In genomic region chr4:139310899-139311701, GRCm38 (mm10) we compare ENCODE assay signal across 8 mouse cellular contexts. TPM values are rescaled to one million over a fixed set of nuclear protein-coding genes. Genes with fewer than 3 reads are reported as not detected.
A peak's percentile ranks its signal among the peaks of the same experiment; 100 is the strongest.
DNase-seq lines count a peak whose midpoint lies in the region; ATAC-seq lines count a peak whose summit lies in the region.

No protein-coding gene starts in this region.

- peak overlapping the region; percentile 72 for H3K4me3 ChIP-seq in heart, embryonic 15.5 days
- peak overlapping the region; percentile 81 for H3K4me3 ChIP-seq in forebrain, embryonic 13.5 days
- peak overlapping the region; percentile 82 for H3K4me3 ChIP-seq in neural tube, embryonic 13.5 days

- peak overlapping the region; percentile 83 for H3K9ac ChIP-seq in heart, embryonic 15.5 days
- peak overlapping the region; percentile 90 for H3K9ac ChIP-seq in forebrain, embryonic 13.5 days
- peak overlapping the region; percentile 88 for H3K9ac ChIP-seq in neural tube, embryonic 13.5 days

- H3K4me2 ChIP-seq in heart, embryonic 15.5 days, result peak overlapping the region; percentile 98
- peak overlapping the region; percentile 96 for H3K4me2 ChIP-seq in forebrain, embryonic 13.5 days
- peak overlapping the region; percentile 92 for H3K4me2 ChIP-seq in neural tube, embryonic 13.5 days

- under 1% methylated on average over 53 of the region's 53 CpGs for WGBS in heart, embryonic 15.5 days
- under 1% methylated on average over 52 of the region's 53 CpGs for WGBS in forebrain, embryonic 13.5 days
- under 1% methylated on average over 52 of the region's 53 CpGs for WGBS in neural tube, embryonic 13.5 days

- peak overlapping the region; percentile 65 for H3K27ac ChIP-seq in heart, embryonic 15.5 days
- peak overlapping the region; percentile 25 for H3K27ac ChIP-seq in forebrain, embryonic 13.5 days
- peak overlapping the region; percentile 76 for H3K27ac ChIP-seq in neural tube, embryonic 13.5 days (replicated peaks)

- H3K27me3 ChIP-seq in heart, embryonic 15.5 days, result no peaks in the 10 kb centered on the region
- H3K27me3 ChIP-seq in forebrain, embryonic 13.5 days, result 0 out of 2 replicates have a peak, but pooled peaks cover 3% of the 10 kb centered on the region
- 0 out of 2 replicates have a peak, but pooled peaks cover 5% of the 10 kb centered on the region for H3K27me3 ChIP-seq in neural tube, embryonic 13.5 days

- no peaks in the 10 kb centered on the region for H3K9me3 ChIP-seq in heart, embryonic 15.5 days (replicated peaks)
- H3K9me3 ChIP-seq in forebrain, embryonic 13.5 days (replicated peaks), result no peaks in the 10 kb centered on the region
- H3K9me3 ChIP-seq in neural tube, embryonic 13.5 days, result no peaks in the 10 kb centered on the region

- ATAC-seq in heart, embryonic 15.5 days (replicated peaks; ENCODE audit: insufficient number of reproducible peaks, insufficient read depth, low FRiP score, low read depth), result peak; percentile 73; the same call in 1 of the 2 replicates
- no peak; the same call in 1 of the 2 replicates for ATAC-seq in forebrain, embryonic 13.5 days
- ATAC-seq in neural tube, embryonic 13.5 days (ENCODE audit: low read depth), result peak; percentile 10; the same call in 1 of the 2 replicates

- intact Hi-C loops in heart, postnatal 14 days (cut with DNase I), result no loop called here

- peaks cover 21% of the 10 kb centered on the region for H3K4me1 ChIP-seq in heart, embryonic 15.5 days (replicated peaks)
- peaks cover 26% of the 10 kb centered on the region for H3K4me1 ChIP-seq in forebrain, embryonic 13.5 days
- H3K4me1 ChIP-seq in neural tube, embryonic 13.5 days (replicated peaks), result peaks cover 26% of the 10 kb centered on the region

- H3K36me3 ChIP-seq in heart, embryonic 15.5 days, result peaks cover 13% of the 10 kb centered on the region; the same call in 1 of the 2 replicates
- peaks cover 28% of the 10 kb centered on the region for H3K36me3 ChIP-seq in forebrain, embryonic 13.5 days (ENCODE audit: poor library complexity, severe bottlenecking)
- H3K36me3 ChIP-seq in neural tube, embryonic 13.5 days, result peaks cover 30% of the 10 kb centered on the region

- DNase-seq in heart, postnatal 14 days, result no peak
- DNase-seq in MN1 (ENCODE audit: low spot score), result peak; percentile 41
- peak; percentile 62 to 78 for DNase-seq in kidney, postnatal 25 days
- no peak for DNase-seq in gastrocnemius, postnatal 4 days (ENCODE audit: low spot score in 2 of 2)
- no peak for DNase-seq in thymus, postnatal 10 days (ENCODE audit: low spot score in 2 of 2)

RNA-seq across cellular contexts. Expression of gene Akr7a5, which starts 0.6 kb away (rescaled TPM):
- 58.1 and 76.7 TPM in 2 replicates for polyA plus RNA-seq in heart, embryonic 15.5 days (2015; fragmentation: Nextera tagmentation; extraction: Ambion mirVana)
- total RNA-seq in heart, postnatal 14 days (2021), result 10 to 100 TPM; 35.6 to 39.4 TPM
- 66.2 and 71.6 TPM in 2 replicates for polyA plus RNA-seq in forebrain, embryonic 13.5 days (2015; fragmentation: Nextera tagmentation; extraction: Ambion mirVana)
- polyA plus RNA-seq in neural tube, embryonic 13.5 days (2015; fragmentation: Nextera tagmentation; extraction: Ambion mirVana), result 55.6 and 58.6 TPM in 2 replicates
- total RNA-seq in gastrocnemius, postnatal 4 days (2021), result 10 to 100 TPM; 32.5 to 33.3 TPM

RNA-seq across cellular contexts. Expression of gene Pqlc2, which starts 0.6 kb away (rescaled TPM):
- 6.8 and 9.6 TPM in 2 replicates for polyA plus RNA-seq in heart, embryonic 15.5 days (2015; fragmentation: Nextera tagmentation; extraction: Ambion mirVana)
- 1 to 10 TPM; 7.1 to 8.4 TPM for total RNA-seq in heart, postnatal 14 days (2021)
- 10.1 and 12.6 TPM in 2 replicates for polyA plus RNA-seq in forebrain, embryonic 13.5 days (2015; fragmentation: Nextera tagmentation; extraction: Ambion mirVana)
- polyA plus RNA-seq in neural tube, embryonic 13.5 days (2015; fragmentation: Nextera tagmentation; extraction: Ambion mirVana), result 12.9 and 13.2 TPM in 2 replicates
- total RNA-seq in gastrocnemius, postnatal 4 days (2021), result 1 to 10 TPM; 4.2 to 4.7 TPM

RNA-seq across cellular contexts. Expression of gene Mrto4, which starts 41.3 kb away (rescaled TPM):
- 59.4 and 78.8 TPM in 2 replicates for polyA plus RNA-seq in heart, embryonic 15.5 days (2015; fragmentation: Nextera tagmentation; extraction: Ambion mirVana)
- 10 to 100 TPM; 27.1 to 34.7 TPM for total RNA-seq in heart, postnatal 14 days (2021)
- 119 and 134 TPM in 2 replicates for polyA plus RNA-seq in forebrain, embryonic 13.5 days (2015; fragmentation: Nextera tagmentation; extraction: Ambion mirVana)
- 86.7 and 90.3 TPM in 2 replicates for polyA plus RNA-seq in neural tube, embryonic 13.5 days (2015; fragmentation: Nextera tagmentation; extraction: Ambion mirVana)
- 10 to 100 TPM; 42.0 to 44.0 TPM for total RNA-seq in gastrocnemius, postnatal 4 days (2021)

RNA-seq across cellular contexts. Expression of gene Emc1, which starts 41.3 kb away (rescaled TPM):
- 35.4 and 40.1 TPM in 2 replicates for polyA plus RNA-seq in heart, embryonic 15.5 days (2015; fragmentation: Nextera tagmentation; extraction: Ambion mirVana)
- total RNA-seq in heart, postnatal 14 days (2021), result 10 to 100 TPM; 43.0 to 54.6 TPM
- 29.3 and 31.5 TPM in 2 replicates for polyA plus RNA-seq in forebrain, embryonic 13.5 days (2015; fragmentation: Nextera tagmentation; extraction: Ambion mirVana)
- polyA plus RNA-seq in neural tube, embryonic 13.5 days (2015; fragmentation: Nextera tagmentation; extraction: Ambion mirVana), result 39.9 and 41.7 TPM in 2 replicates
- 10 to 100 TPM; 34.8 to 39.5 TPM for total RNA-seq in gastrocnemius, postnatal 4 days (2021)

RNA-seq across cellular contexts. Expression of gene Ubr4, which starts 41.3 kb away (rescaled TPM):
- 49.1 and 65.6 TPM in 2 replicates for polyA plus RNA-seq in heart, embryonic 15.5 days (2015; fragmentation: Nextera tagmentation; extraction: Ambion mirVana)
- total RNA-seq in heart, postnatal 14 days (2021), result 100 to 1,000 TPM; 109 to 115 TPM
- polyA plus RNA-seq in forebrain, embryonic 13.5 days (2015; fragmentation: Nextera tagmentation; extraction: Ambion mirVana), result 69.9 and 71.2 TPM in 2 replicates
- polyA plus RNA-seq in neural tube, embryonic 13.5 days (2015; fragmentation: Nextera tagmentation; extraction: Ambion mirVana), result 74.8 and 82.5 TPM in 2 replicates
- total RNA-seq in gastrocnemius, postnatal 4 days (2021), result 100 to 1,000 TPM; 115 to 122 TPM

Comparison
In these comparisons a context has a peak if more than half of its experiments do, and no peak if none do; other contexts are left out.
1. H3K27ac ChIP-seq: peak in every context shown above with its lines; median percentile 76 in neural tube, embryonic 13.5 days; 65 in heart, embryonic 15.5 days; 25 in forebrain, embryonic 13.5 days.
2. DNase-seq: peak in MN1 (single experiment) and kidney, postnatal 25 days (2 of 2); none in heart, postnatal 14 days (0 of 2), gastrocnemius, postnatal 4 days (0 of 2) and thymus, postnatal 10 days (0 of 2).
3. Peak in every context shown above with its lines, with median percentiles within 50 percentile points of each other: H3K4me2 ChIP-seq, H3K4me3 ChIP-seq and H3K9ac ChIP-seq.